Mouse (Mus musculus) hindbrain, embryonic 13.5 days (tissue): ENCODE results near the gene Gyg. TPM values are rescaled to one million over a fixed set of nuclear protein-coding genes. Genes with fewer than 3 reads are reported as not detected.
A peak's percentile ranks its signal among the peaks of the same experiment; 100 is the strongest.
"Not testable (repeated sequence)": the region's sequence is repeated elsewhere in the genome, so short reads cannot be mapped to it uniquely, and the experiment has no call there.

ENCODE experiments used
- ATAC-seq: fragments of 200-750 bp; cut with Nextera tagmentation; 2 replicates; pipeline ENCODE4 v1.8.0; 2017; ENCODE audit warnings: moderate TSS enrichment; ENCODE audit not compliant: low FRiP score
- H3K27ac ChIP-seq: fragments of 300-500 bp; sonication (generic); 2 replicates; pipeline ENCODE4 v1.5.1; 2015; ENCODE audit warnings: inconsistent platforms, mild to moderate bottlenecking, moderate library complexity
- H3K27me3 ChIP-seq: fragments of 300-500 bp; sonication (generic); 2 replicates; pipeline ENCODE4 v1.6.1; 2015; ENCODE audit warnings: mild to moderate bottlenecking, inconsistent platforms
- H3K36me3 ChIP-seq: fragments of 300-500 bp; sonication (generic); 2 replicates; pipeline ENCODE4 v1.6.1; 2015; ENCODE audit warnings: mild to moderate bottlenecking, inconsistent platforms
- H3K4me1 ChIP-seq: fragments of 300-500 bp; sonication (generic); replicated peaks from 2 replicates; pipeline ENCODE4 v1.6.1; 2015; ENCODE audit warnings: inconsistent platforms
- H3K4me2 ChIP-seq: fragments of 300-500 bp; sonication (generic); 2 replicates; pipeline ENCODE4 v1.6.1; 2015; ENCODE audit warnings: inconsistent platforms, mild to moderate bottlenecking, moderate library complexity
- H3K4me3 ChIP-seq: fragments of 300-500 bp; sonication (generic); 2 replicates; pipeline ENCODE4 v1.5.1; 2015; ENCODE audit warnings: mild to moderate bottlenecking, inconsistent platforms
- H3K9ac ChIP-seq: fragments of 300-500 bp; sonication (generic); 2 replicates; pipeline ENCODE4 v1.6.1; 2015; ENCODE audit warnings: mild to moderate bottlenecking, inconsistent platforms
- H3K9me3 ChIP-seq: fragments of 300-500 bp; sonication (generic); 2 replicates; pipeline ENCODE4 v1.6.1; 2016; ENCODE audit warnings: inconsistent platforms
- WGBS: fragments of 180-500 bp; shearing (Covaris S2); methylation state at CpG from one replicate; pipeline ENCODE4 v1.1.7; 2015; 5-methylcytosine and 5-hydroxymethylcytosine counted together
- polyA plus RNA-seq: library from polyadenylated mRNA; unstranded; fragments of >200 nt; fragmentation: Nextera tagmentation; extraction: Ambion mirVana; gene quantifications from 2 replicates; pipeline ENCODE4 v1.2.1, GENCODE M21; 2015

Gyg gene
- polyA plus RNA-seq, 1 experiment from 2014 or later = 34.8 TPM

DNA sequence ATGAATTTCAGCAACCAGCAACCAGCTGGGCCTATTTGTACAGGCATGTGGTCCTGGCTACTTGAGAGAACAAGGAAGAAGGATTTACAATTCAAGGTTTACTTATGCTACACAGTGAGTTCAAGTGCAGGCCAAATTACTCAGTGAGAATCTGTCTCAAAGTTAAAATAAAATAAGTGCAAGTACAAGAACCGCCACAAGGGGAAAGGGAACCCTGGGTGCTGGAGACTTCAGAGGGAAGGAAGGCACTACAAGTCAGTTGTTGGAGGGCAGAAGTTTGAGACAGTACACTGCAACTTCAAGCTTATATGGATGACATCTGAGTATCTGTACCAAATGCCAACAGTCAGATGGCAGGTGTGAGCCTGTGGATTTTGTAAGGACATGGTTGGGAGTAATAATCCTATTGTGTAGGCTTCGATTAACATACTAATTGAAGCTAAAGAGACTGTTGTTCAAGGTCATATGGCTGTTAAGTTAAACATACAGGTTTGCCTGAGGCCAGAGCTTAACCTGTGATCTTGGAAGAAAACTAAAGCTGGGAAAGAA, 28.0 kb downstream of the Gyg start:
- Histone ChIP-seq H3K36me3 (peaks cover 10% of the 10 kb centered on the region), H3K27me3 (no peaks in the 10 kb centered on the region), H3K4me3 (no peak overlapping the region), H3K27ac (no peak overlapping the region), H3K4me2 (no peak overlapping the region), H3K9ac (no peak overlapping the region), H3K4me1 (no peaks in the 10 kb centered on the region), H3K9me3 (no peaks in the 10 kb centered on the region)
- no peak for ATAC-seq
- WGBS = 71% methylated on average over 2 of the region's 2 CpGs

- no peaks in the 10 kb centered on the region for H3K9me3 ChIP-seq
- no peak overlapping the region for H3K4me3 ChIP-seq
- no peak for ATAC-seq
- no peak overlapping the region for H3K9ac ChIP-seq
- H3K27me3 ChIP-seq = no peaks in the 10 kb centered on the region
- H3K4me2 ChIP-seq = no peak overlapping the region
- peaks cover 13% of the 10 kb centered on the region for H3K36me3 ChIP-seq
- no peak overlapping the region for H3K27ac ChIP-seq
- 96% methylated on average over 5 of the region's 5 CpGs for WGBS
- no peaks in the 10 kb centered on the region for H3K4me1 ChIP-seq
Measured at GRCm38 (mm10) chr3:20125604-20126003, 29.5 kb downstream of the Gyg start.

DNA sequence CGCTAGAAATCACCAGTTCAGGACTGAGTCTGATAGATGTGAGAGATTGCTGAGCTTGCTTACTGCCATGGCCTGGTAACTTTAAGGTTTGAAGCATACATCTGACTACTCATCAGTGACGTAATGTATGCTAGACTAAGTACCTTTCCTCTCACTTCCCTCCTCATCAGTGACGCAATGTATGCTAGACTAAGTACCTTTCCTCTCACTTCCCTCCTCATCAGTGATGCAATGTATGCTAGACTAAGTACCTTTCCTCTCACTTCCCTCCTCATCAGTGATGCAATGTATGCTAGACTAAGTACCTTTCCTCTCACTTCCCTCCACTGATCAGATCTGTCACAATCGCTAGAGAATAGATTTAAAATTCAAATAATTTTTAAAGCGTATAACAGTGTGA, 33.5 kb downstream of the Gyg start:
- 95% methylated on average over 5 of the region's 5 CpGs for WGBS
- not testable (repeated sequence) for H3K27ac ChIP-seq

GRCm38 (mm10) chr3:20119686-20120244, 35.4 kb downstream of the Gyg start:
- no peak overlapping the region for H3K4me3 ChIP-seq
- H3K36me3 ChIP-seq = peaks cover 23% of the 10 kb centered on the region
- no peak overlapping the region for H3K4me2 ChIP-seq
- H3K9ac ChIP-seq = no peak overlapping the region
- H3K4me1 ChIP-seq = no peaks in the 10 kb centered on the region
- H3K9me3 ChIP-seq = no peaks in the 10 kb centered on the region
- ATAC-seq = peak; percentile 66
- no peaks in the 10 kb centered on the region for H3K27me3 ChIP-seq
- 63% methylated on average over 4 of the region's 4 CpGs for WGBS
- H3K27ac ChIP-seq = no peak overlapping the region

More for the DNA sequence above, 33.5 kb downstream of the Gyg start:
- H3K27me3 ChIP-seq, ATAC-seq, H3K4me1 ChIP-seq, H3K4me3 ChIP-seq, H3K4me2 ChIP-seq, H3K9ac ChIP-seq, H3K9me3 ChIP-seq: not testable (repeated sequence)
- H3K36me3 ChIP-seq = peaks cover 24% of the 10 kb centered on the region

DNA sequence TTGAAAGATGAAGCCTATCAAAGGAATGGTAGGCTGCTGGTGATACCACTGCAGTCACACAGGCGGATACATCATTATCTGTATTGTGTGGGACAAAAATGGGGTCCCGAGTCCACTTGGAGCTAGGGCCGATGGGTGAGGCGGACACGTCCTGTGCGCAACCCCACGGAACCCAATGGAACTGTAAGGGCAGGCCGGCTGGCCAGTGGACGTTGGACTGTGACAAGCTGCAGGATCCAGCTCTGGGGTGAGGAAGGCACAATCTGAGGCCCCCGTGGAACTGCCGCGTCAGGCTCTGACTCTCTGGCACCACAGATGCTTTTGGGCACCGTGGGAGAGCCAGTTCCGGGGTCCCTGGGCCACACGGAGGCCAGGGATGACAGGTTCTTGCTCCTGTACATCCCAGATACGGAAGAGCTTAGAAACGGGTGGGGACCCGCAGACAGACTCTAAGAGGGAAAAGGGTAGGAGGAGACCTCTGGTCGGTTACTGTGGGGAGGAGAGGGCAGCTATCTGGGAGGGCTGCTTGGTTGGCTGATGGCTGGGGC, 36.0 kb downstream of the Gyg start:
- Histone ChIP-seq H3K4me3 (no peak overlapping the region), H3K9ac (no peak overlapping the region), H3K4me2 (no peak overlapping the region), H3K27ac (no peak overlapping the region), H3K4me1 (no peaks in the 10 kb centered on the region), H3K36me3 (peaks cover 23% of the 10 kb centered on the region), H3K9me3 (no peaks in the 10 kb centered on the region), H3K27me3 (no peaks in the 10 kb centered on the region)
- peak; percentile 39; the same call in 1 of the 2 replicates for ATAC-seq
- 95% methylated on average over 19 of the region's 19 CpGs for WGBS

DNA sequence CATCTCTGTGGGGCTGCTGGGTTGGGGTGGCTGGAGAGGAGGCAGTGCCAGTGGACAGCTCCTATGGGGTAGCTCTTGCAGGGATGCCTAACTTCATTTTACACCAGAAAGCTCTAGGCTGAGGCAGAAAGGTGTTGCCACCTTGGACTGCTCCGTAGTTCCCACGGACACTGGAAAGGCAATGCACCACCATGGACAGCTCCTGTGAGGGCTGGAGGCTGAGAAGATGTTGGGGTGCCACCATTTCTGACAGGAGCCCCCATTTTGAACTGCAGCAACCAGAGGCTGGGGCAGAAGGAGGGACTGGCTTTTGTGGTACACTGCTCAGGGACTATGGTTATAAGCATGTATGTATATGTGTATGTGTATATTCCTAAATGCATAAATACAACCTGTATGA, 43.2 kb downstream of the Gyg start:
- no peaks in the 10 kb centered on the region for H3K27me3 ChIP-seq
- H3K9me3 ChIP-seq = no peaks in the 10 kb centered on the region
- H3K27ac ChIP-seq = no peak overlapping the region
- WGBS = 91% methylated on average over 2 of the region's 2 CpGs
- ATAC-seq = no peak
- no peak overlapping the region for H3K9ac ChIP-seq
- H3K36me3 ChIP-seq = peaks cover 48% of the 10 kb centered on the region
- no peaks in the 10 kb centered on the region for H3K4me1 ChIP-seq
- no peak overlapping the region for H3K4me2 ChIP-seq
- no peak overlapping the region for H3K4me3 ChIP-seq

DNA sequence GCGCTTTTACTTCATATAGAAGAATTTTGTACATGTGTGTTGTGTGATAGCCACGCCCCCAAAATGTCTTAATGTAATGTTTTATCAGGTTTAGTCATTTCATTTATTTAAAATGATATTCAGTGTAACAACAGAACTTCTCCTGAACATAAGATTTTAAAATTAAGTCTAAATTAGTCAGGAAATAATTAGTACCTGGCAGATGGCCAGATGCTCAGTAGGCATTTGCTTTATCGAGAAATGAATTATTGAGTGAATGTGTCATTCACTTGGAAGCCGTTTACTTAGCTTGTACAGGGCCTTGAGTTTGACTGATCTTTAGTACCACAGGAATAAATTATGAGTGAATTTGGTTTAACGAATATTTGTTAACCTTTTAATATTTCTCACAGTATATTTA, 46.2 kb downstream of the Gyg start:
- Histone ChIP-seq H3K9ac (no peak overlapping the region), H3K4me1 (no peaks in the 10 kb centered on the region), H3K36me3 (peaks cover 49% of the 10 kb centered on the region), H3K9me3 (no peaks in the 10 kb centered on the region), H3K27ac (no peak overlapping the region), H3K4me2 (no peak overlapping the region), H3K4me3 (no peak overlapping the region), H3K27me3 (no peaks in the 10 kb centered on the region)
- no peak for ATAC-seq
- WGBS = 82% methylated on average over 5 of the region's 5 CpGs

DNA sequence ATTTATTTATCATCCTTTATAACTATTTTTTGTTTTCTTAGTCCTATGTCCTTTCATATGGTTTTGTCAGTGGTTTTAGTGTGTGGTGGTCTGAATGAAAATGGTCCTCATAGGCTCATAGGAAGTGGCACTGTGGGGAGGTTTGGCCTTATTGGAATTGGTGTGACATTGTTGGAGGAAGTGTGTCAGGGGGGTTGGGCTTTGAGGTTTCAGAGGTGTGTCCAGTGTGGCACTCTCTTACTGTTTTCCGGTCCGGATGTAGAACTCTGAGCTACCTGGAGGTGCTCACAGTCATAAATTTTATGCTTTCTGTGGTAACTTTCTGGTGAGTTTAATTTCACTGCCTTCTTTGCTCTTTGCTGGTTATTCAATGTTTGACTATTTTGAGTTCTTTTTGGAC, 50.3 kb downstream of the Gyg start:
- Histone ChIP-seq H3K27me3 (no peaks in the 10 kb centered on the region), H3K27ac (no peak overlapping the region), H3K4me3 (no peak overlapping the region), H3K9ac (no peak overlapping the region), H3K9me3 (no peaks in the 10 kb centered on the region), H3K4me2 (no peak overlapping the region), H3K4me1 (no peaks in the 10 kb centered on the region), H3K36me3 (peaks cover 29% of the 10 kb centered on the region; the same call in 1 of the 2 replicates)
- 86% methylated on average over 2 of the region's 2 CpGs for WGBS
- ATAC-seq = no peak

GRCm38 (mm10) chr3:20104318-20104717, 50.8 kb downstream of the Gyg start:
- no peak for ATAC-seq
- H3K4me3 ChIP-seq = no peak overlapping the region
- 92% methylated on average over 8 of the region's 8 CpGs for WGBS
- no peaks in the 10 kb centered on the region for H3K9me3 ChIP-seq
- no peak overlapping the region for H3K9ac ChIP-seq
- no peaks in the 10 kb centered on the region for H3K4me1 ChIP-seq
- H3K27me3 ChIP-seq = no peaks in the 10 kb centered on the region
- peaks cover 24% of the 10 kb centered on the region; the same call in 1 of the 2 replicates for H3K36me3 ChIP-seq
- H3K27ac ChIP-seq = no peak overlapping the region
- H3K4me2 ChIP-seq = no peak overlapping the region

DNA sequence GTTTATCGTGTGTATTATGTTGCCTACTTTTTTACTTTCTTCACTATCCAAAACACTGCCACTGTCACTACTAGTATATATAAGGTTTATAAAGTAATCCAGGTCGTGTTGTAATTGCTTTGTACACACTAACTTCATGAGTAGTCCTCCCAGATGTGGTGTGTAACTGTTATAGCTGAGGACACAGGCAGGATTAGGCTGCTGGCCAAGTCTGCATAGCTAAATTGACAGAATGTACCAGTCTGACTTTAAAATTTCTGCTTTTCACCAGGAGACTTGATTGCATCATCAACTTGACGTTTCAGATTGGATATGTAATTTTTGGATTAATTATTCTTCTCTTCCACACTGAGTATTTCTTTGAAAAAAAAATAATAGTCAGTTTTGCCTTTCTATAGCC, 51.3 kb downstream of the Gyg start:
- peaks cover 24% of the 10 kb centered on the region; the same call in 1 of the 2 replicates for H3K36me3 ChIP-seq

GRCm38 (mm10) chr3:20082161-20082560, 73.0 kb downstream of the Gyg start:
- ATAC-seq = no peak

More for the DNA sequence above, 51.3 kb downstream of the Gyg start:
- H3K9ac ChIP-seq = no peak overlapping the region
- no peaks in the 10 kb centered on the region for H3K27me3 ChIP-seq
- H3K4me3 ChIP-seq = no peak overlapping the region
- H3K4me2 ChIP-seq = no peak overlapping the region
- H3K27ac ChIP-seq = no peak overlapping the region
- H3K4me1 ChIP-seq = no peaks in the 10 kb centered on the region
- 88% methylated on average over 3 of the region's 3 CpGs for WGBS
- ATAC-seq = no peak
- H3K9me3 ChIP-seq = no peaks in the 10 kb centered on the region

GRCm38 (mm10) chr3:20076145-20077053, 78.7 kb downstream of the Gyg start:
- WGBS = 86% methylated on average over 11 of the region's 11 CpGs

More at GRCm38 (mm10) chr3:20082161-20082560, 73.0 kb downstream of the Gyg start:
- no peaks in the 10 kb centered on the region for H3K4me1 ChIP-seq
- H3K4me3 ChIP-seq = no peak overlapping the region
- no peak overlapping the region for H3K27ac ChIP-seq
- H3K27me3 ChIP-seq = no peaks in the 10 kb centered on the region
- H3K36me3 ChIP-seq = peaks cover 27% of the 10 kb centered on the region
- H3K9ac ChIP-seq = no peak overlapping the region
- H3K4me2 ChIP-seq = no peak overlapping the region
- H3K9me3 ChIP-seq = no peaks in the 10 kb centered on the region
- WGBS = 90% methylated on average over 3 of the region's 3 CpGs

More at GRCm38 (mm10) chr3:20076145-20077053, 78.7 kb downstream of the Gyg start:
- Histone ChIP-seq H3K9ac (no peak overlapping the region), H3K9me3 (no peaks in the 10 kb centered on the region), H3K27me3 (no peaks in the 10 kb centered on the region), H3K27ac (no peak overlapping the region), H3K4me1 (no peaks in the 10 kb centered on the region), H3K4me2 (no peak overlapping the region), H3K36me3 (peaks cover 38% of the 10 kb centered on the region), H3K4me3 (no peak overlapping the region)
- no peak for ATAC-seq
